15 mouse cellular contexts compared by ENCODE assay signal in genomic region chr11:3527766-3528165, GRCm38 (mm10). TPM values are rescaled to one million over a fixed set of nuclear protein-coding genes. Genes with fewer than 3 reads are reported as not detected.
DNase-seq lines count a peak whose midpoint lies in the region; ATAC-seq and TF ChIP-seq lines count a peak whose summit lies in the region.
"Had no signal": no experiment of that assay in that cellular context is flagged by ENCODE, and none has a peak within 500 bp of the region (broad histone marks: within the 10 kb centered on the region; RNA-seq: fewer than 3 reads in every experiment).

No protein-coding gene starts in this region.

- intact Hi-C loops in left cerebral cortex, postnatal 4 days (cut with DNase I) = no loop called here
- intact Hi-C loops in left cerebral cortex, postnatal 25 days (cut with DNase I) = no loop called here

- peak overlapping the region; percentile 26 for H3K4me2 ChIP-seq in heart, embryonic 12.5 days
- peak overlapping the region; percentile 62 for H3K4me2 ChIP-seq in myocyte (ENCODE audit: low read depth)
- H3K4me2 ChIP-seq: lung, embryonic 14.5 days had no signal

- H3K27ac ChIP-seq in heart, embryonic 12.5 days (ENCODE audit: poor library complexity, severe bottlenecking) = peak overlapping the region; percentile 49; the same call in 1 of the 2 replicates
- H3K27ac ChIP-seq in forebrain, embryonic 10.5 days = no peak overlapping the region

- H3K27me3 ChIP-seq in heart, embryonic 12.5 days (replicated peaks) = no peaks in the 10 kb centered on the region
- no peaks in the 10 kb centered on the region for H3K27me3 ChIP-seq in myocyte (ENCODE audit: control insufficient read depth, insufficient read depth, insufficient read length)
- H3K27me3 ChIP-seq in forebrain, embryonic 10.5 days (ENCODE audit: poor library complexity, severe bottlenecking) = no peaks in the 10 kb centered on the region

- H3K9ac ChIP-seq in heart, embryonic 12.5 days = 0 out of 2 replicates have a peak overlapping the region, but pooled peaks have one; percentile 6
- H3K9ac ChIP-seq: lung, embryonic 14.5 days had no signal

- no peaks in the 10 kb centered on the region for H3K9me3 ChIP-seq in heart, embryonic 12.5 days (replicated peaks)
- no peaks in the 10 kb centered on the region for H3K9me3 ChIP-seq in forebrain, embryonic 10.5 days

- no peak overlapping the region for H3K4me3 ChIP-seq in heart, embryonic 12.5 days
- H3K4me3 ChIP-seq in myocyte = peak overlapping the region; percentile 12
- no peak overlapping the region for H3K4me3 ChIP-seq in forebrain, embryonic 10.5 days

- H3K36me3 ChIP-seq in heart, embryonic 12.5 days = peaks cover 99% of the 10 kb centered on the region
- H3K36me3 ChIP-seq in myocyte (ENCODE audit: control insufficient read depth, insufficient read depth) = peaks cover 55% of the 10 kb centered on the region
- H3K36me3 ChIP-seq in forebrain, embryonic 10.5 days (replicated peaks) = peaks cover 100% of the 10 kb centered on the region

- WGBS in heart, embryonic 12.5 days = 54% methylated on average over 8 of the region's 8 CpGs
- WGBS in forebrain, embryonic 10.5 days = 86% methylated on average over 8 of the region's 8 CpGs

- H3K79me2 ChIP-seq in myocyte (ENCODE audit: control insufficient read depth, insufficient read depth) = no peaks in the 10 kb centered on the region

- ATAC-seq in heart, embryonic 12.5 days (ENCODE audit: insufficient number of reproducible peaks, low FRiP score) = peak; percentile 41

- TF ChIP-seq POLR2A in myocyte (IDR thresholded peaks at IDR 0.05; ENCODE audit: insufficient read length, low read depth) = no peak

- peak; percentile 11 for DNase-seq in cerebellum, adult 11-12 months
- DNase-seq in cerebellum, postnatal 4 days (ENCODE audit: low spot score in 2 of 2) = no peak
- peak; percentile 81 for DNase-seq in left cerebral cortex, postnatal 4 days
- DNase-seq in left cerebral cortex, postnatal 25 days (ENCODE audit: low spot score in 2 of 2) = no peak
- DNase-seq in frontal cortex, postnatal 14 days (ENCODE audit: low spot score in 2 of 2) = no peak
- no peak for DNase-seq in forebrain, embryonic 10.5 days (ENCODE audit: extremely low spot score, low spot score)
- DNase-seq: adrenal gland, adult 8-10 months; embryo, embryonic 11 days; kidney, postnatal 14 days; layer of hippocampus, postnatal 36 days; liver; lung, embryonic 14.5 days had no signal

- H3K4me1 ChIP-seq in heart, embryonic 12.5 days (replicated peaks) = peaks cover 21% of the 10 kb centered on the region
- H3K4me1 ChIP-seq in forebrain, embryonic 10.5 days = 0 out of 2 replicates have a peak, but pooled peaks cover 3% of the 10 kb centered on the region

- H3ac ChIP-seq in myocyte (ENCODE audit: control insufficient read depth, insufficient read length) = no peak overlapping the region

TF ChIP-seq in myocyte, 11 proteins besides CTCF, POLR2A, EP300 and RAD21:
- TF ChIP-seq USF1 (IDR thresholded peaks at IDR 0.05; ENCODE audit: low read depth) (no peak), E2F4 (IDR thresholded peaks at IDR 0.05; ENCODE audit: insufficient read depth) (no peak), MYOD1 (IDR thresholded peaks at IDR 0.05; ENCODE audit: control insufficient read depth in 1 of 3, insufficient read length in 2 of 3, low read depth in 2 of 3) (peak; percentile 24 to 95 (median 77)), POLR2AphosphoS2 (IDR thresholded peaks at IDR 0.05; ENCODE audit: insufficient read length, low read depth) (no peak), REST (IDR thresholded peaks at IDR 0.05; ENCODE audit: insufficient read depth, insufficient read length) (no peak), MYOG (IDR thresholded peaks at IDR 0.05; ENCODE audit: control insufficient read depth in 1 of 3, insufficient read depth in 1 of 3, insufficient read length in 2 of 3, low read depth in 2 of 3) (peak; percentile 72 to 98 (median 87)), TCF3 (IDR thresholded peaks at IDR 0.05; ENCODE audit: insufficient read length, low read depth) (peak; percentile 84), CEBPB (IDR thresholded peaks at IDR 0.05; ENCODE audit: insufficient read depth, poor library complexity, severe bottlenecking) (no peak), TCF12 (IDR thresholded peaks at IDR 0.05; ENCODE audit: insufficient read depth, poor library complexity, severe bottlenecking) (peak; percentile 65), SRF (IDR thresholded peaks at IDR 0.05; ENCODE audit: control insufficient read depth, insufficient read length, low read depth) (no peak), MAX (IDR thresholded peaks at IDR 0.05; ENCODE audit: low read depth) (no peak)

RNA-seq across cellular contexts. Expression of gene Smtn, which starts 12.6 kb away (rescaled TPM):
- total RNA-seq in left cerebral cortex, postnatal 4 days (2021) = 10 to 100 TPM; 15.0 to 17.6 TPM
- 1 to 10 TPM; 6.6 to 8.5 TPM for total RNA-seq in left cerebral cortex, postnatal 25 days (2021)
- 94.7 and 95.3 TPM in 2 replicates for polyA plus RNA-seq in heart, embryonic 12.5 days (2016; fragmentation: Nextera tagmentation; extraction: Ambion mirVana)
- polyA plus RNA-seq in myocyte (2012; fragmentation: generic; extraction: Trizol) = 141 TPM
- 35.1 and 40.2 TPM in 2 replicates for polyA plus RNA-seq in forebrain, embryonic 10.5 days (2016; fragmentation: Nextera tagmentation; extraction: Ambion mirVana)

RNA-seq across cellular contexts. Expression of gene Selenom, which starts 13.3 kb away (rescaled TPM):
- total RNA-seq in left cerebral cortex, postnatal 4 days (2021) = 100 to 1,000 TPM; 163 to 165 TPM
- 100 to 1,000 TPM; 142 to 145 TPM for total RNA-seq in left cerebral cortex, postnatal 25 days (2021)
- polyA plus RNA-seq in heart, embryonic 12.5 days (2016; fragmentation: Nextera tagmentation; extraction: Ambion mirVana) = 125 and 129 TPM in 2 replicates
- polyA plus RNA-seq in myocyte (2012; fragmentation: generic; extraction: Trizol) = 270 TPM
- 36.1 and 37.9 TPM in 2 replicates for polyA plus RNA-seq in forebrain, embryonic 10.5 days (2016; fragmentation: Nextera tagmentation; extraction: Ambion mirVana)
- total RNA-seq: megakaryocyte-erythroid progenitor cell, adult 5-6 weeks had no signal

RNA-seq across cellular contexts. Expression of gene Inpp5j, which starts 23.1 kb away (rescaled TPM):
- 10 to 100 TPM; 15.5 to 20.3 TPM for total RNA-seq in left cerebral cortex, postnatal 4 days (2021)
- 10 to 100 TPM; 49.0 to 55.5 TPM for total RNA-seq in left cerebral cortex, postnatal 25 days (2021)
- 11.4 and 11.5 TPM in 2 replicates for polyA plus RNA-seq in heart, embryonic 12.5 days (2016; fragmentation: Nextera tagmentation; extraction: Ambion mirVana)
- 5.8 TPM for polyA plus RNA-seq in myocyte (2012; fragmentation: generic; extraction: Trizol)
- polyA plus RNA-seq in forebrain, embryonic 10.5 days (2016; fragmentation: Nextera tagmentation; extraction: Ambion mirVana) = 0.20 and 0.21 TPM in 2 replicates
- total RNA-seq: megakaryocyte-erythroid progenitor cell, adult 5-6 weeks had no signal

RNA-seq across cellular contexts. Expression of gene Pla2g3, which starts 39.7 kb away (rescaled TPM):
- total RNA-seq in left cerebral cortex, postnatal 4 days (2021) = 10 to 100 TPM; 14.6 to 15.4 TPM
- total RNA-seq in left cerebral cortex, postnatal 25 days (2021) = 1 to 10 TPM; 2.6 to 3.2 TPM
- polyA plus RNA-seq in heart, embryonic 12.5 days (2016; fragmentation: Nextera tagmentation; extraction: Ambion mirVana) = 0.26 and 0.30 TPM in 2 replicates
- polyA plus RNA-seq in myocyte (2012; fragmentation: generic; extraction: Trizol) = 0.62 TPM
- 1.4 TPM in 2 replicates for polyA plus RNA-seq in forebrain, embryonic 10.5 days (2016; fragmentation: Nextera tagmentation; extraction: Ambion mirVana)

Comparison
In these comparisons a context has a peak if more than half of its experiments do, and no peak if none do; other contexts are left out.
1. DNase-seq: peak in cerebellum, adult 11-12 months (single experiment) and left cerebral cortex, postnatal 4 days (single experiment); none in cerebellum, postnatal 4 days (0 of 2), left cerebral cortex, postnatal 25 days (0 of 2), frontal cortex, postnatal 14 days (0 of 2) and forebrain, embryonic 10.5 days (single experiment).